Mouse (Mus musculus): ENCODE results near the gene 1700028P14Rik.

DNA sequence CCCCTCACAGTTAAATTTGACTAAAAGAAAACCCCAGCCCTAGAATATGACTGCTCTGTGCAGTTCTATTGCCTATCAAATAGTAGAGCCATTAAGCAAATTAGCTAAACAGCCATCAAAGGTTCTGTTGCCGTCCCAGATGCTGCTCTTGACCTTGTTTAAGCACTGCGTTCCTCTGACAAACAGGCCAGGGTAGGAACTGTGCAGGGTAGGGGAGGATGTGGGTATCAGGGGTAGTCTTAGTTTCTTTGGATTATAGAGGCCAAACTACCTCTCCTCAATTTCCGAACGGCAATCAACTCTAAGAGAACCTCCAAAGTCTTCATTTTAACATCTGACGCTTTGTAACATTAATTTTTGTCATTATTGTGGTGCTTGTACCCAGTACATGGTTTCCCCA lies 542 bp upstream of the 1700028P14Rik start:
- TF ChIP-seq CTCF (IDR thresholded peaks at IDR 0.05; ENCODE audit: low read depth) (no peak), EP300 (optimal IDR thresholded peaks at IDR 0.05) (no peak)

All from stomach, postnatal 0 days (tissue).